Mouse (Mus musculus): ENCODE results near the gene B3gnt7.

- TF ChIP-seq TCF3 (IDR thresholded peaks at IDR 0.05; ENCODE audit: insufficient read length, low read depth) = no peak
- TF ChIP-seq POLR2A (IDR thresholded peaks at IDR 0.05; ENCODE audit: insufficient read length, low read depth) = no peak
- TF ChIP-seq SRF (IDR thresholded peaks at IDR 0.05; ENCODE audit: control insufficient read depth, insufficient read length, low read depth) = no peak
- TF ChIP-seq REST (IDR thresholded peaks at IDR 0.05; ENCODE audit: insufficient read depth, insufficient read length) = no peak
Measured at GRCm38 (mm10) chr1:86347716-86348045, 45.0 kb downstream of the B3gnt7 start.

All from myocyte (in vitro differentiated cells).